Mouse (Mus musculus) CH12.LX (cell line): Measurements from ENCODE around the gene Mon2. TPM values are rescaled to one million over a fixed set of nuclear protein-coding genes. Genes with fewer than 3 reads are reported as not detected.

ENCODE experiments used
- DNase-seq: peaks from one replicate; pipeline ENCODE4 v3.0.0-alpha.2; 2013; ENCODE audit errors: extremely low read depth
- H3K27ac ChIP-seq: 2 replicates; pipeline ENCODE4 v1.5.1; 2012; ENCODE audit warnings: low read depth, mild to moderate bottlenecking, control low read depth, moderate library complexity; ENCODE audit not compliant: insufficient read depth
- H3K27me3 ChIP-seq: replicated peaks from 2 replicates; pipeline ENCODE3; 2012; ENCODE audit warnings: inconsistent platforms
- H3K36me3 ChIP-seq, 2 experiments: replicated peaks in 1 of 2; 2 replicates each; pipeline versions ENCODE3 to v1.6.1; 2012; ENCODE audit warnings: inconsistent platforms in 1 of 2, low read length in 1 of 2, mild to moderate bottlenecking in 1 of 2, mixed read lengths in 1 of 2, moderate library complexity in 1 of 2; ENCODE audit not compliant: control insufficient read depth in 1 of 2, insufficient read depth in 1 of 2
- H3K4me1 ChIP-seq, 2 experiments: 2 replicates each; pipeline ENCODE4 v1.6.1; 2012; ENCODE audit warnings: inconsistent platforms in 1 of 2, moderate library complexity in 1 of 2; ENCODE audit not compliant: insufficient read depth in 2 of 2, control insufficient read depth in 1 of 2
- H3K4me2 ChIP-seq: 2 replicates; pipeline ENCODE4 v1.6.1; 2012; ENCODE audit warnings: low read depth, mild to moderate bottlenecking, control low read depth; ENCODE audit not compliant: poor library complexity, insufficient read depth, severe bottlenecking
- H3K4me3 ChIP-seq, 3 experiments: fragments of 150-350 bp in 1 of 3; sonication (generic) in 1 of 3; replicated peaks in 1 of 3; 2 replicates each; pipeline versions ENCODE3 to v1.5.1; 2011 to 2012; ENCODE audit warnings: low read depth in 2 of 3, low read length in 2 of 3, mild to moderate bottlenecking in 2 of 3, moderate library complexity in 2 of 3, control low read depth in 1 of 3, improper control_type of control experiment in 1 of 3, inconsistent platforms in 1 of 3, mixed read lengths in 1 of 3; ENCODE audit not compliant: poor library complexity in 1 of 3
- H3K79me2 ChIP-seq: replicated peaks from 2 replicates; pipeline ENCODE4 v1.6.1; 2012; ENCODE audit warnings: mild to moderate bottlenecking, moderate library complexity; ENCODE audit not compliant: control insufficient read depth, poor library complexity, insufficient read depth, severe bottlenecking; ENCODE audit errors: extremely low read depth
- H3K9ac ChIP-seq: 2 replicates; pipeline ENCODE4 v1.6.1; 2012; ENCODE audit warnings: low read depth, mild to moderate bottlenecking, control low read depth, moderate library complexity; ENCODE audit not compliant: insufficient read depth
- H3K9me3 ChIP-seq: replicated peaks from 2 replicates; pipeline ENCODE3; 2012; ENCODE audit warnings: low read length, inconsistent platforms, mixed read lengths
- BHLHE40 ChIP-seq: IDR thresholded peaks from 2 replicates; pipeline ENCODE4 v1.6.1; 2011; ENCODE audit warnings: mild to moderate bottlenecking, low read depth, low read length, improper control_type of control experiment
- CHD2 ChIP-seq: IDR thresholded peaks from 2 replicates; pipeline ENCODE4 v1.6.1; 2011; ENCODE audit warnings: low read length, improper control_type of control experiment
- CTCF ChIP-seq, 2 experiments: IDR thresholded peaks in 1 of 2; conservative IDR thresholded peaks in 1 of 2; 2 replicates each; pipeline ENCODE4 v1.5.1; 2011 to 2012; ENCODE audit warnings: low read depth in 2 of 2, low read length in 2 of 2, improper control_type of control experiment in 1 of 2, inconsistent platforms in 1 of 2, mild to moderate bottlenecking in 1 of 2, moderate library complexity in 1 of 2
- E2F4 ChIP-seq: IDR thresholded peaks from 2 replicates; pipeline ENCODE4 v1.6.1; 2011; ENCODE audit warnings: low read depth, low read length, improper control_type of control experiment; ENCODE audit not compliant: insufficient replicate concordance
- ELF1 ChIP-seq: IDR thresholded peaks from 2 replicates; pipeline ENCODE4 v1.6.1; 2014; ENCODE audit warnings: low read depth, mild to moderate bottlenecking, inconsistent platforms, low read length, improper control_type of control experiment
- EP300 ChIP-seq: IDR thresholded peaks from 2 replicates; pipeline ENCODE4 v1.6.1; 2011; ENCODE audit warnings: low read length, improper control_type of control experiment
- ETS1 ChIP-seq: conservative IDR thresholded peaks from 2 replicates; pipeline ENCODE4 v1.6.1; 2012; ENCODE audit warnings: low read depth, mild to moderate bottlenecking, inconsistent platforms, low read length, improper control_type of control experiment, moderate library complexity
- GABPA ChIP-seq: IDR thresholded peaks from 2 replicates; pipeline ENCODE4 v1.6.1; 2012; ENCODE audit warnings: low read depth, low read length, improper control_type of control experiment, inconsistent platforms; ENCODE audit not compliant: insufficient replicate concordance
- HCFC1 ChIP-seq: IDR thresholded peaks from 2 replicates; pipeline ENCODE4 v1.6.1; 2012; ENCODE audit warnings: low read depth, mild to moderate bottlenecking, inconsistent platforms, low read length, improper control_type of control experiment
- IRF4 ChIP-seq: IDR thresholded peaks from 2 replicates; pipeline ENCODE4 v1.6.1; 2014; ENCODE audit warnings: low read depth, mild to moderate bottlenecking, inconsistent platforms, low read length, improper control_type of control experiment
- JUND ChIP-seq: conservative IDR thresholded peaks from 2 replicates; pipeline ENCODE4 v1.6.1; 2011; ENCODE audit warnings: low read depth, low read length, improper control_type of control experiment
- KAT2A ChIP-seq: IDR thresholded peaks from 2 replicates; pipeline ENCODE4 v1.6.1; 2012; ENCODE audit warnings: low read length, improper control_type of control experiment, inconsistent platforms; ENCODE audit not compliant: insufficient replicate concordance
- MAFK ChIP-seq: IDR thresholded peaks from 2 replicates; pipeline ENCODE4 v1.6.1; 2011; ENCODE audit warnings: low read length, improper control_type of control experiment; ENCODE audit not compliant: insufficient replicate concordance
- MAX ChIP-seq: IDR thresholded peaks from 2 replicates; pipeline ENCODE4 v1.6.1; 2011; ENCODE audit warnings: low read length, improper control_type of control experiment
- MAZ ChIP-seq: IDR thresholded peaks from 2 replicates; pipeline ENCODE4 v1.6.1; 2012; ENCODE audit warnings: low read depth, mild to moderate bottlenecking, inconsistent platforms, low read length, improper control_type of control experiment, moderate library complexity
- MYC ChIP-seq: IDR thresholded peaks from 2 replicates; pipeline ENCODE4 v1.6.1; 2011; ENCODE audit warnings: low read depth, mild to moderate bottlenecking, improper control_type of control experiment, low read length
- NELFE ChIP-seq: IDR thresholded peaks from 2 replicates; pipeline ENCODE4 v1.6.1; 2011; ENCODE audit warnings: low read depth, low read length, improper control_type of control experiment
- NRF1 ChIP-seq: IDR thresholded peaks from 2 replicates; pipeline ENCODE4 v1.6.1; 2014; ENCODE audit warnings: low read depth, mild to moderate bottlenecking, inconsistent platforms, low read length, improper control_type of control experiment, moderate library complexity
- PAX5 ChIP-seq: IDR thresholded peaks from 2 replicates; pipeline ENCODE4 v1.6.1; 2012; ENCODE audit warnings: low read length, inconsistent platforms, mixed read lengths
- POLR2A ChIP-seq: IDR thresholded peaks from 2 replicates; pipeline ENCODE4 v1.6.1; 2011; ENCODE audit warnings: low read depth, mild to moderate bottlenecking, improper control_type of control experiment, low read length
- POLR2AphosphoS2 ChIP-seq: IDR thresholded peaks from 2 replicates; pipeline ENCODE4 v1.6.1; 2011; ENCODE audit warnings: low read depth, low read length, improper control_type of control experiment
- RAD21 ChIP-seq: IDR thresholded peaks from 2 replicates; pipeline ENCODE4 v1.6.1; 2011; ENCODE audit warnings: low read depth, mild to moderate bottlenecking, low read length, improper control_type of control experiment, moderate library complexity
- RCOR1 ChIP-seq: conservative IDR thresholded peaks from 2 replicates; pipeline ENCODE4 v1.6.1; 2012; ENCODE audit warnings: low read depth, mild to moderate bottlenecking, inconsistent platforms, low read length, improper control_type of control experiment
- SIN3A ChIP-seq: IDR thresholded peaks from 2 replicates; pipeline ENCODE4 v1.6.1; 2012; ENCODE audit warnings: low read length, improper control_type of control experiment, inconsistent platforms
- SMC3 ChIP-seq: IDR thresholded peaks from 2 replicates; pipeline ENCODE4 v1.6.1; 2011; ENCODE audit warnings: low read depth, low read length, improper control_type of control experiment
- TBP ChIP-seq: conservative IDR thresholded peaks from 2 replicates; pipeline ENCODE4 v1.6.1; 2011; ENCODE audit warnings: low read depth, low read length, improper control_type of control experiment
- TCF12 ChIP-seq: IDR thresholded peaks from 2 replicates; pipeline ENCODE4 v1.6.1; 2014; ENCODE audit warnings: low read depth, mild to moderate bottlenecking, inconsistent platforms, low read length, improper control_type of control experiment
- UBTF ChIP-seq: IDR thresholded peaks from 2 replicates; pipeline ENCODE4 v1.6.1; 2012; ENCODE audit warnings: low read depth, mild to moderate bottlenecking, inconsistent platforms, low read length, improper control_type of control experiment, moderate library complexity
- USF1 ChIP-seq: IDR thresholded peaks from 2 replicates; pipeline ENCODE4 v1.6.1; 2014; ENCODE audit warnings: low read depth, mild to moderate bottlenecking, inconsistent platforms, low read length, improper control_type of control experiment
- USF2 ChIP-seq: conservative IDR thresholded peaks from 2 replicates; pipeline ENCODE4 v1.6.1; 2011; ENCODE audit warnings: low read depth, low read length, improper control_type of control experiment
- ZC3H11A ChIP-seq: IDR thresholded peaks from 2 replicates; pipeline ENCODE4 v1.6.1; 2012; ENCODE audit warnings: low read depth, mild to moderate bottlenecking, inconsistent platforms, low read length, improper control_type of control experiment
- ZMIZ1 ChIP-seq: IDR thresholded peaks from 2 replicates; pipeline ENCODE4 v1.6.1; 2012; ENCODE audit warnings: low read depth, mild to moderate bottlenecking, inconsistent platforms, low read length, improper control_type of control experiment
- ZNF384 ChIP-seq: IDR thresholded peaks from 2 replicates; pipeline ENCODE4 v1.6.1; 2012; ENCODE audit warnings: low read depth, low read length, improper control_type of control experiment, inconsistent platforms
- dilution Hi-C: fragments of 300-500 bp; cut with MboI; formaldehyde crosslinking; loops from 2 replicates; pipeline ENCODE4 v1.14.3; 2020; ENCODE audit warnings: low sequenced_read_pairs; ENCODE audit not compliant: extremely low pct_unique_long_range_greater_than_20kb, extremely low pct_ligation_motif_present
- in situ Hi-C: fragments of 300-500 bp; cut with MboI; formaldehyde crosslinking; loops from 3 replicates; pipeline ENCODE4 v1.14.3; 2019; ENCODE audit warnings: low sequenced_read_pairs, low pct_ligation_motif_present, low pct_unique_long_range_greater_than_20kb, mixed read lengths
- polyA plus RNA-seq: library from polyadenylated mRNA; unstranded; fragments of >175 nt; gene quantifications from 2 replicates; pipeline ENCODE4 v1.2.1, GENCODE M21; 2012; ENCODE audit warnings: low read depth; ENCODE audit not compliant: insufficient read length
- total RNA-seq, 2 experiments: library from RNA; depleted of rRNA; stranded (reverse); fragments of 300-350 nt in 1 of 2; fragments of >200 nt in 1 of 2; gene quantifications; 2 replicates each; pipeline ENCODE4 v1.2.3; 2012 to 2014

The Mon2 gene
- total and polyA plus RNA-seq, 3 experiments: 18.6 to 31.0 (median 28.8) TPM

- Histone ChIP-seq H3K9ac (no peak overlapping the region), H3K4me3 (no peak overlapping the region)
- dilution Hi-C loops: no loop called here
Measured at GRCm38 (mm10) chr10:123091737-123092136, 15.4 kb upstream of the Mon2 start.

DNA sequence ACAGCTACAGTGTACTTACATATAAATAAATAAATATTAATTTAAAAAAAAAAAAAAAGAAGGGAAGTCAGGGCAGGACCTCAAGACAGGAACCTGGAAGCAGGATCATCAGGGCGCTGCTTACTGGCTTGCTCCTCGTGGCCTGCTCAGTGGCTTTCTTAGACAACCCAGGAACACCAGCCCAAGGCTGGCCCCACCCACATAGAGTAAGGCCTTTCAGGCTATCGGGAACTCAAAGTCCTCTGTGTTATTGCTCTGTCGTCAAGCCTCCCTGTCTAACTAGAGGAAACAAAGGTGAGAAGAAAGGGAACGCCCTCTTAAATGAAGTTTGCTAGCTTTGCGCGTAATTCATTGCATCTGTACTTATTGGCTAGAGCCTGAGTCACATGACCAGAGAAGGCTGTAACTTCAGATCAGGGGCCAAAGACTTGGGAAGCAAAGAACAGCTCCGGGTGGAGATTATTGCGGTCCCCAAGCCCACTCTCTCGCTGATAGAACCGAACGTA lies 13.2 kb upstream of the Mon2 start:
- no peak for DNase-seq
- Histone ChIP-seq H3K9ac (no peak overlapping the region), H3K4me1 (no peaks in the 10 kb centered on the region), H3K4me3 (no peak overlapping the region), H3K4me2 (no peak overlapping the region), H3K27ac (no peak overlapping the region), H3K36me3 (no peaks in the 10 kb centered on the region), H3K79me2 (no peaks in the 10 kb centered on the region), H3K27me3 (no peaks in the 10 kb centered on the region), H3K9me3 (no peaks in the 10 kb centered on the region)
- in situ Hi-C loops (loop anchor here (5.0 kb wide), 1 partner anchor 287 kb away; no protein-coding TSS in a partner anchor), dilution Hi-C loops (no loop called here)
- TF ChIP-seq ZNF384: no peak
- no peak for TF ChIP-seq IRF4
- TF ChIP-seq HCFC1: no peak
- TF ChIP-seq USF2: no peak
- TF ChIP-seq NELFE: no peak
- TF ChIP-seq PAX5: no peak
- no peak for TF ChIP-seq TCF12
- no peak for TF ChIP-seq ZMIZ1
- TF ChIP-seq MAZ: no peak
- TF ChIP-seq SIN3A: no peak
- no peak for TF ChIP-seq JUND
- no peak for TF ChIP-seq CHD2
- no peak for TF ChIP-seq NRF1
- no peak for TF ChIP-seq USF1
- no peak for TF ChIP-seq MAFK
- TF ChIP-seq ELF1: no peak
- TF ChIP-seq MAX: no peak

More at GRCm38 (mm10) chr10:123091737-123092136, 15.4 kb upstream of the Mon2 start:
- peak; percentile 73 for DNase-seq
- H3K79me2 ChIP-seq: no peaks in the 10 kb centered on the region
- in situ Hi-C loops: no loop called here
- no peak overlapping the region for H3K27ac ChIP-seq
- no peaks in the 10 kb centered on the region for H3K36me3 ChIP-seq
- peak overlapping the region; percentile 10; the same call in 1 of the 2 replicates for H3K4me2 ChIP-seq
- H3K27me3 ChIP-seq: no peaks in the 10 kb centered on the region
- H3K4me1 ChIP-seq: no peaks in the 10 kb centered on the region
- TF ChIP-seq EP300 (no peak), ETS1 (no peak), ZNF384 (peak; percentile 71; the same call in 1 of the 2 replicates), KAT2A (no peak), MAZ (no peak), IRF4 (0 out of 2 replicates have a peak, but pooled peaks have one; percentile 26), MAFK (no peak), ELF1 (no peak), SMC3 (peak; percentile 75), NELFE (no peak), JUND (no peak), USF2 (no peak), MAX (peak; percentile 50), SIN3A (no peak), UBTF (no peak), GABPA (no peak), BHLHE40 (no peak), E2F4 (no peak), TCF12 (no peak), RCOR1 (no peak), NRF1 (no peak), USF1 (no peak), ZMIZ1 (no peak), POLR2A (no peak), HCFC1 (no peak), ZC3H11A (no peak), TBP (no peak), MYC (peak; percentile 93), CTCF (conservative IDR thresholded peaks at IDR 0.05 in 1 of 2, IDR thresholded peaks at IDR 0.05 in 1 of 2; ENCODE audit: low read depth in 2 of 2, low read length in 2 of 2) (peak; percentile 62 to 91), POLR2AphosphoS2 (no peak), RAD21 (peak; percentile 94)
- no peaks in the 10 kb centered on the region for H3K9me3 ChIP-seq
